Mouse (Mus musculus): ENCODE data around the gene Hlcs.

DNA sequence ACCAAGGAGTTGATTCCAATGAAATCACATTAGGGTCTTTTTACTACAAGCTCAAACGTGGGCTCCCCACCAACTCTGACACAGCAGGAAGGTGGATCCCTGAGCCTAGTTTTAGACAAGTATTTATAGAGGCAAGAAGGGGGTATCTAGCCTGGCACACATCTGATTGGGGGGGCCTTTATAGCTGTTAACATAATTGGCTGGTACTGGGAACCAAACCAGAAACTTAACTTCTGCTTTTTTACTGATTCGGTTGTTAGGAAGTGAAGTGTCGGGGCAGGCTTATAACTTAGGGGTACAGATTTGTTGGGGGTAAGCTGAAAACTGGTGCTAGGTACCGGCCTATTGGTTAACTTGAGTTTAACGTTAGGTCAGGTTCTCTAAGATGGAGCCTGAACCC, 6.9 kb upstream of the Hlcs start:
- TF ChIP-seq CTCF (IDR thresholded peaks at IDR 0.05; ENCODE audit: low read depth): no peak
- TF ChIP-seq EP300 (IDR thresholded peaks at IDR 0.05; ENCODE audit: low read depth): no peak
